Mouse (Mus musculus): ENCODE measurements around the gene Pi16.

GRCm38 (mm10) chr17:29302149-29302548, 15.3 kb upstream of the Pi16 start:
- no peak for TF ChIP-seq POLR2AphosphoS2 (IDR thresholded peaks at IDR 0.05; ENCODE audit: insufficient read length, low read depth)
- TF ChIP-seq MYOD1 (IDR thresholded peaks at IDR 0.05; ENCODE audit: control insufficient read depth in 1 of 3, insufficient read length in 2 of 3, low read depth in 2 of 3) = no peak
- no peak for TF ChIP-seq TCF3 (IDR thresholded peaks at IDR 0.05; ENCODE audit: insufficient read length, low read depth)
- no peak for TF ChIP-seq POLR2A (IDR thresholded peaks at IDR 0.05; ENCODE audit: insufficient read length, low read depth)

All from myocyte (in vitro differentiated cells).